Mouse (Mus musculus) T-cell, adult 2 months (primary cell): ENCODE results near the gene Lhx4.

Source experiments
- DNase-seq: peaks from one replicate; pipeline ENCODE4 v3.0.0; 2022; ENCODE audit warnings: low spot score

The Lhx4 gene

DNA sequence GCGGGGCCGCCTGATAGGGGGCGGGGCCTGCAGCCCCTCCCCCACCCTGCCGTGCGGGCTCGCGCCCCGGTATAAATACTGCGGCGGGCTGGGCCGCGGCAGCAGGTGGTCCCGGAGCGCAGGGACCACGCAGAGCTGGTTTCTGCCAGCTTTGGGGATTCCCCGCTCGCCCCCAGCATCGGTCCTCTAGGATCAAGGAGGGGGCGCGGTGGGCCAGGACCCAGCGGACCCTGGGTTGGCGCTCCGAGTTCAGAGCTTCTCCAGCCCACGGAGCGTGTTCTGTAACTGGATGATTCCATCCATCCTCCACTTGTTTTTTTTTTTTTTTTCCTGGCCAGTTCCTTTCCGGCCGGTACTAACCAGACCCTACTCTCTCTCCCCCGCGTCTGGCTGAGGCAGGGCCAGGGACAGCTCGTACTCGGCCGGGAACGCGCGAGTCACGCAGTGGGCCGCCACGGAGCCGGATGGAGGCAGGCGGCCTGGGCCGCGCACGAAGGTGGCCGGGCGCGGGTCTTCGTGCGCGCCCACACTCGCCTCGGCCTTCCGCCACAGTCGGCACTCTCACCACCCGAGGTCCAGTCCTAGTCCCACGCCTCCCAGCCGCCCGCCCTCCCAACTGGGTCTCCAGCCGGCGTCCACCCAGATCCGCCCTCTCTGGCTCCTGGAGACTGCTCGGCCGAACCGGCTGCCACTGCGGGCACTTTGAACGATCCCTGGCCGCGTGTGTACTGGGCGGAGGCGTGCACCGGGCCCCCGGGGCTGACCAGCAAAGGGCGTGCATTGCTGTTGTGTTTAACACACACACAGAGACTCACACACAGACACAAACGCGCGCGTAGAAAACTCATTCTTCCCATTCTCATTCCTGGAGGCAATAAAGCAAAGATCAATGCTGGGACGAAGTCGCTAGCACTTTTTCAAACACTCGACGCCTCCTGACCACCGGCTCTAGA, 8.8 kb downstream of the Lhx4 start:
- DNase-seq = no peak

- no peak for DNase-seq
Measured at GRCm38 (mm10) chr1:155741988-155742387, 9.5 kb downstream of the Lhx4 start.

GRCm38 (mm10) chr1:155741378-155741945, 10.0 kb downstream of the Lhx4 start:
- DNase-seq = no peak

GRCm38 (mm10) chr1:155740622-155741377, 10.7 kb downstream of the Lhx4 start:
- peak; percentile 16 for DNase-seq

- no peak for DNase-seq
Measured at GRCm38 (mm10) chr1:155737809-155738383, 13.6 kb downstream of the Lhx4 start.

GRCm38 (mm10) chr1:155737017-155737808, 14.3 kb downstream of the Lhx4 start:
- DNase-seq = no peak

DNA sequence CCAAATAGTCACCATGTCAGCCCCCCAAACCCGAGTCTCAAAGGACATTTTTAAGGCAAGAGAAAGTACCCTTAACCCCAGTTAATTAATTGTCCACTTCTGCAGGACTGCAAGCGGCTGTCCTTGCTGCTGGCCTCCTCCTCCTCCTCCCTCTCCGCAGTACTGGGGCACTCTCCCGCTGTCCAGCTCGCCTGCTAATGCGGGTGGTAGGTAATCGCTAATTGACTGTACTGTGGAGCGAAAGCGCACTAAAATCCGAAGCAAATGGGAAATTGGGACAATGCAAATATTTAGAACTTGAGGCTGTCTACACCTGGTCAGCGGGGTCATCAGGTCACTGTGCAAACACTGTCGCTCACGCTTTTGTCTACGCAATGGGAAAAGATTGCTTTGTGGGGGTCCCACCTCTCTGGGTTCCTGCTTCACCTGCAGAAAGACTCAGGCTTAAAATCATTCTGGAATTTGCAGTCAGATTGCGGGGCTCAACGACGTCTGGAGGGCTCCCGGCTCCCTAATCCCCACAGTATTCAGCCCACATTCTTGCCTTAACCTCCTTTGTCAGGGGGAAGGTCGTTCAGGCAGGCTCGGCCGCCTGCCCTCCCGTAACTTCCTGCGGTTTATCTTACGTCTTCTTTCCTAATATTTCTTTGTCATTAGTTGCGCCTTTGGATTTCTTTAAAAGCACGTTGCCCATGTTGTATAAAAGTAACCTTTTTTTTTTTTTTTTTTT, 15.2 kb downstream of the Lhx4 start:
- no peak for DNase-seq

DNA sequence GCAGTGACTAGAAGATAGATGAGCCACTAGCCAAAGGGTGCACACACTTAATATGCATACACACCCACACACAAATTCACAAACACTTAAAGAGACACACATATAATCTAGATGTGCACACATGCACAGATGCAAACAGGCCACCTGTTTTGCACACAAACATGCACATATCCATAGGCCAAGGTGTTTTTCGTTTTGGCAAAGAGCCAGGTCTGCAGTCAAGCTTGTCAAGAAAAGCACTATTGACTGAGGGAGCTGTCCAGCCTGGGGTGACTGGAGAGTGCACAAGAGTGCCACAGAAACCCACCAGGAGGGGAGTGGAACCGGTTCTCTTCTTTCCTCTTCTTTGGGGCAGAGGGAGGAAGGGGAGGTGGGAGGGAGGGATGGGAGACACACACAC, 20.3 kb downstream of the Lhx4 start:
- no peak for DNase-seq

GRCm38 (mm10) chr1:155729113-155729795, 22.2 kb downstream of the Lhx4 start:
- no peak for DNase-seq

- no peak for DNase-seq
Measured at GRCm38 (mm10) chr1:155727830-155728229, 23.7 kb downstream of the Lhx4 start.

DNA sequence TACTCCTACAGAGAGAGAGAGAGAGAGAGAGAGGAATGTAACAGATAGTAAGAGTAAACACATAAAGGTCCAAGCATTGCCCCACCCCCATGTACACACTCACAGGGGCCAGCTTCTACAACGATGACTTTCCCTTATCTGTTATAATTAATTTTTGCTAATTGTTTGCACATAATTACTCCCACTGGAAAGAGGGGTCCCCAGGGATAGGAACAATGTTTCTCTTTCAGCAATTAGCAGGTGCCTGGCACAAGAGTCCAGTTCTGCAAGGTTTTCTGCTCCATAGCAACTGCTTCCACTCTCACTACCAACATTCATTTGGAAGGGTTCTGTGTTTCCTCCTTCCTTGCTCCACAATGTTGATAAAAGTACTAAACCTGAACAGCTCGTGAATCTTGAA, 25.6 kb downstream of the Lhx4 start:
- no peak for DNase-seq

DNA sequence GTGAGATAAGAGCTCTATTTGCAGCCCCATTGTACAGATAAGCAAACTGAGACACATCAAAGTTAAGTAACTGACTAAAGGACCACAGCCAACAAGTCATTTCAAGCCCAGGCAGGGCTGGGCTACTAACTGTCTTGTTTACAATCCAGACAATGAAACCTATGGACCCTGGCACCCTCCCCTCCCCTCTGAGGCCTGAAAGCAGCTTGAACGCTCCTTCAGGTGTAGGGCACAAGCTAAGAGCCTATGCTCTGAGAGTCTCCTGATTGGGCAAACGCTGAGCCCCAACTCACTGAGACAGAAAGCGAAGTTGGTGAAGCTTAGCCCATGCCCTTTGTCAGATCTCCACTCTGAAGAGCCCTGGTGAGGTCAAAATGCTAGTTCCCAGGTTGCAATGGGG, 27.2 kb downstream of the Lhx4 start:
- no peak for DNase-seq

DNA sequence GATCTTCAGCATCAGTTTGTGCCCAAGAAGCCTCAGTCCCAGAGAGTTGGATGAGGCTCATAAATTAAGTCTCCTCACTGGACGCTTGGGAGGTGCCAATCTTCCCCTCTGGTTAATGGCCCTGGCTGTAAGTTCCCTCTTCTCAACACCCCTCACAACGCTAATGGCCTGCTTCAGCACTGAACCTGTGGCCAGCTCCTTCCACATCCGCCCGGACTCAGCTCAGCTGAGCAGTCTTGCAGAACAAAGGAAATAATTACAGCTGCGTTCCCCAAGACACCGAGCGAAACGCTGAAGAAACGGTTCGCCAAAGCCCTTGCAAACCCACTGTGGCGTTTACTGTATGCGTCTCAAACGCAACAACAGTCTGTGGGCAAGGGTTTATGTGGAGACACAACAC, 29.3 kb downstream of the Lhx4 start:
- peak; percentile 21 for DNase-seq

- no peak for DNase-seq
Measured at GRCm38 (mm10) chr1:155721443-155721842, 30.0 kb downstream of the Lhx4 start.

DNA sequence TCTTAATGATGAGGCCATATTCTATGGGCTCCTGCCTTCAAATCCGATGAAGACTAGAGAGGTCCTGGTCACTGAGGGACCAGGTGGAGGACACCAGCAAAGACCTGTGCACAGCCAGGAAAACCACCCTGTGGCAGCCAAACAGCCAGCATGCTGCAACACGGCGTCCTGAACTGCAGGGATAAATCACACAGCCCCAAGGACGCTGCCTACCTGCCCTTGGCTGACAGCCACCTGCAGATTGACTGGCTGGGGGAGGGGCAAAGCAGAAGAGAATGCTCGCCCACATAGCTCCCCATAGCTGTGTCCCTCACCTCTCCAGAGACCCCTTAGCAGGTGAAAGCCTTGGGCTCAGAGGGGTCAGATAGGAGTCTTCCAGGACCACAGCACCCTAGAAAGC, 31.5 kb downstream of the Lhx4 start:
- DNase-seq = no peak

GRCm38 (mm10) chr1:155718851-155719250, 32.6 kb downstream of the Lhx4 start:
- DNase-seq = no peak

GRCm38 (mm10) chr1:155717301-155717700, 34.2 kb downstream of the Lhx4 start:
- DNase-seq = no peak

GRCm38 (mm10) chr1:155715366-155715765, 36.1 kb downstream of the Lhx4 start:
- no peak for DNase-seq

- no peak for DNase-seq
Measured at GRCm38 (mm10) chr1:155713306-155713705, 38.2 kb downstream of the Lhx4 start.

DNA sequence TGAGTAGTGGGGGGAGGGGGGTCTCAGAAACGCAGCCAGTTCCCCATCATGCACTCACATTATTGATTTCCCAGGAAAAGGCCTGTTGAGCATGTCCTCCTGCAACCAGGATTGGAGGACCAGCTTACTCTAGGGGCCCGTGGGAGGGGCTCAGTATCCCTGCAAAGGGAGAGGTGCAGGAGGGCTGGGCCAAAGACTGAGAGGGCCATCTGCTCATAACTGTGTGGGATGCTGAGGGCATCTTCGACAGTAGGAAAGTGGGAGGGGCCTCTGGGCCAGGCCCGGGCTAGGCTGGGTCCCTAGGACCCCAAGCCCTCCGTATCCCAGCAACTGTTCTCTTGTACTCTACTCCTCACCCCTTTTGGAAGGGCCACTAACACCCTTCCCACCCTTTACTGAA, 47.3 kb downstream of the Lhx4 start:
- DNase-seq = no peak
